Mouse (Mus musculus): ENCODE measurements around the gene Dctn2.
"Not testable (repeated sequence)": the region's sequence is repeated elsewhere in the genome, so short reads cannot be mapped to it uniquely, and the experiment has no call there.

Gene Dctn2

DNA sequence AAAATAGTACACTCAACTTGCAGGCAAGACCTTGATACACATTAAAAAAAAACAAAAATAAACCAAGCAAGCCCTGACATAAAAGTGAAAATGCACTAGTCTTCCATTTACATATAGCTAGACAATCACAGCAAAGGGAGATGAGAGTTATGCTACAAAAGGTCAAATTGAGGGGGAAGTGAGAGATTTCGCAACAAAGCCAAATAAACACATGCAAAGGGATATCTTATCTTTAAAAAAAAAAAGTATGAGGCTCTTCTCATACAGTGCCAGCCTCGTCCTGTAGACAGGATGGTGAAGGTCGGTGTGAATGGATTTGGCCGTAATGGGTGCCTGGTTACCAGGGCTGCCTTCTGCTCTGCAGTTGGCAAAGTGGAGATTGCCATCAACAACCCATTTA is 46.7 kb downstream of the Dctn2 start:
- DNase-seq (ENCODE audit: low spot score in 2 of 2) = no peak

DNA sequence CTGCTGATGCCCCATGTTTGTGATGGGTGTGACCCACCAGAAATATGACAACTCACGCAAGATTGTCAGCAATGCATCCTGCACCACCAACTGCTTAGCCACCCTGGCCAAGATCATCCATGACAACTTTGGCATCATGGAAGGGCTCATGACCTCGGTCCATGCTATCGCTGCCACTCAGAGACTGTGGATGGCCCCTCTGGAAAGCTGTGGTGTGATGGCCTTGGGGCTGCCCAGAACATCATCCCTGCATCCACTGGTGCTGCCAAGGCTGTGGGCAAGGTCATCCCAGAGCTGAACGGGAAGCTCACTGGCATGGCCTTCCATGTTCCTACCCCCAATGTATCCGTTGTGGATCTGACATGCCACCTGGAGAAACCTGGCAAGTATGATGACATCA is 47.3 kb downstream of the Dctn2 start:
- DNase-seq (ENCODE audit: low spot score in 2 of 2) = not testable (repeated sequence)

GRCm38 (mm10) chr10:127314950-127315349 is 48.8 kb downstream of the Dctn2 start:
- DNase-seq (ENCODE audit: low spot score in 2 of 2) = not testable (repeated sequence)

DNA sequence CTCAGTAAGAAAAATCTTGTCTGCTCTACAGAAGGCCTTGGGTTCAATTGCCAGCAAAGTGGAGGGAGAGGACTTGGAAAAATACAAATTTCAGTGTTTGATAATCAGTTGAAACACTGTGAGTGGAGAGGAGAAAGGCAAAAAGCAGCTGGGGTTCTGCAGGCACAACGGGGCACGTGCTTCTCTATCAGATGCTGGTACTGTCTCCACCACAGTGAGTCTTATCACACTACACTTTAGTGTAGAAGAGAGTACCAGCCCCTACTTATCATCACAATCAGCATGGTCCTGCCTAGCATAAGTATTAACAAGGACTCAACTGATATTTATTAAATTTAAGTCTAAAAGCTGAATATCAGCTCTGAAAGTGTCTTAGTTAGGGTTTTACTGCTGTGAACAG is 51.1 kb downstream of the Dctn2 start:
- no peak for DNase-seq (ENCODE audit: low spot score in 2 of 2)

GRCm38 (mm10) chr10:127318009-127318408 is 51.8 kb downstream of the Dctn2 start:
- DNase-seq (ENCODE audit: low spot score in 2 of 2) = no peak

DNA sequence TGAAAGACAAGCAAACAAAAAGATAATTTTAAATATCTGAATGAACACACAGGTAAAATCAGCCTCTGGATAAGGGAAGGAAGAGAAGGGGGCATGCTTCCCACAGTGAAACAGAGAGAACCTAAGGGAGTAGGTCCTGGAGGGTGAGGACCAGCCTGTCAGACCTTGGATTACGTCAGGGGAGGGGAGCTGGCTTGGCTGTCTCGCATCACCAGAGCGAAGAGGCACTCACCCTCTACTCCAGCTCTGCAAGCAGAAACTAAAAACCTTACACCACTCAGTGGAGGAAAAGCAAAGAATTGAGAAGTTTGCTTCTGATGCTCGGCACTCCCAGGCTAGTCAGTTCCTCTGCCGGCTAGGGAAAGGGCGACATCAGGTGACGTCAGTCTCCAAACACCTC is 53.8 kb downstream of the Dctn2 start:
- no peak for DNase-seq (ENCODE audit: low spot score in 2 of 2)

- DNase-seq (ENCODE audit: low spot score in 2 of 2) = no peak
Observed at GRCm38 (mm10) chr10:127321621-127322020, 55.5 kb downstream of the Dctn2 start, which contains the start of gene Arhgap9. Arhgap9 (plus strand) TSS chr10:127321964.

GRCm38 (mm10) chr10:127322178-127322577 is 56.0 kb downstream of the Dctn2 start:
- DNase-seq (ENCODE audit: low spot score in 2 of 2) = no peak

DNA sequence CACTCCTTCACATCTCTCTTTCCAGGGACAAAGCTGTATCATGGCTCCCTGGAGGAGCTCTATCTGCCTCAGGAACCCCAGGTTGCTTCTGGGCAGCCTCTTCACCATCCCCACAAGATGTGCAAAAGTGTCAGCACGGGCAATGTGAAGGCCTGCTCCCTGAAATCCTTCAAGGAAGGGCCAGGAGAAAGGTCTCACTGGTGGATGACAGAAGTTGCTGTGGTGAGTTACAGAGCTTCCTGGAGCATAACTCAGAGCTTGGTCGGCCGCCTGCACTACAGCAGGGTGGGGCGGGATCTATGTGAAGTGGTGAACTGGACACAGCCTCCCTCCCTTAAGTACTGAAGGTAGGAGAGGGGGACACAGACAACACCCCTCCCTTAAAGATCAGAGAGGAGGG is 56.5 kb downstream of the Dctn2 start:
- DNase-seq (ENCODE audit: low spot score in 2 of 2) = no peak

GRCm38 (mm10) chr10:127323131-127323855 is 57.1 kb downstream of the Dctn2 start:
- DNase-seq (ENCODE audit: low spot score in 2 of 2) = no peak

- no peak for DNase-seq (ENCODE audit: low spot score in 2 of 2)
Observed at GRCm38 (mm10) chr10:127324495-127324894, 58.3 kb downstream of the Dctn2 start.

GRCm38 (mm10) chr10:127325454-127326016 is 59.4 kb downstream of the Dctn2 start:
- DNase-seq (ENCODE audit: low spot score in 2 of 2) = no peak

DNA sequence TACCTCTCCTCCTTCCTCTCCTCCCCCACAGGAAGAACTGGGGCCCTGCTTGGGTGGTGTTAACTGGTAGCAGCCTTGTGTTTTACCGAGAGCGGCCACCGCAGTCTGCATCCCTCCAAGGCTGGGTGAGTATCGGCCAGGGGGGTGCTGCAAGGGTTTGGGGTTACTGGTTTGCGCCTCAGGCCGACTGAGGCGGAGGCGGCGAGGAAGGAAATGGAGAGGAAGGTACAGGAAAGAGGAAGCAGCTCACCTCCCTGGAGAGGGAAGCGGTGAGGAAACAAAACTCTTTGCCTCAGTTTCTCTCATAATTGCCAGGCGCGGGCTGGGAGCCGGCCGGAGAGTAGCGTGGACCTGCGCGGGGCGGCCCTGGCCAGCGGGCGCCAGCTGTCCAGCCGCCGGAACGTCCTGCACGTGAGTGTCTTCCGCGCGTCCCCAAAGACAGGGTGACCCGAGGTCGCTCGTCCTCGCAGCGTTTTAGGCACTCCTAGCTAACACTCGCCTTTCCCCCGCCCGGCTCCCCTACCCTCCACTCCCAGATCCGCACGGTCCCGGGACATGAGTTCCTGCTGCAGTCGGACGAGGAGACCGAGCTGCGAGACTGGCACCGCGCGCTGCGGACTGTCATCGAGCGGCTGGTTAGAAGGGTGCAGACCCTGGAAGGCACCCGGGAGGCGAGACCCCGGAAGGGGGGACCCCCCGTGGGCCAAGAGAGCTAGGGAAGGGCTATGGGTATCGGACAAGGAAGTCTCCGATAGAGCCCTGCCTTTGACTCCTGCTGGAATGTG is 60.0 kb downstream of the Dctn2 start:
- no peak for DNase-seq (ENCODE audit: low spot score in 2 of 2)

GRCm38 (mm10) chr10:127326828-127327227 is 60.7 kb downstream of the Dctn2 start:
- DNase-seq (ENCODE audit: low spot score in 2 of 2) = no peak

GRCm38 (mm10) chr10:127327461-127328145 is 61.4 kb downstream of the Dctn2 start:
- DNase-seq (ENCODE audit: low spot score in 2 of 2) = no peak

- DNase-seq (ENCODE audit: low spot score in 2 of 2) = no peak
Observed at GRCm38 (mm10) chr10:127330212-127330611, 64.0 kb downstream of the Dctn2 start.
